Mouse (Mus musculus) heart, postnatal 0 days (tissue): ENCODE data around the gene Flot1. TPM values are rescaled to one million over a fixed set of nuclear protein-coding genes. Genes with fewer than 3 reads are reported as not detected.

ENCODE experiments used
- ATAC-seq: fragments of 200-750 bp; cut with Nextera tagmentation; 2 replicates; pipeline ENCODE4 v1.8.0; 2017; ENCODE audit warnings: low read depth, moderate number of reproducible peaks, moderate library complexity; ENCODE audit not compliant: insufficient read depth
- DNase-seq: peaks from one replicate; pipeline ENCODE4 v3.0.0-alpha.2; 2016; ENCODE audit warnings: low spot score
- H3K27ac ChIP-seq: fragments of 300-500 bp; sonication (generic); 2 replicates; pipeline ENCODE4 v1.5.1; 2014; ENCODE audit warnings: low read depth, mild to moderate bottlenecking
- H3K27me3 ChIP-seq: fragments of 300-500 bp; sonication (generic); 2 replicates; pipeline ENCODE4 v1.6.1; 2014; ENCODE audit warnings: low read length, mixed read lengths; ENCODE audit not compliant: control insufficient read depth, insufficient read depth
- H3K36me3 ChIP-seq: fragments of 300-500 bp; sonication (generic); replicated peaks from 2 replicates; pipeline ENCODE4 v1.6.1; 2014; ENCODE audit warnings: low read length, mixed read lengths; ENCODE audit not compliant: control insufficient read depth, insufficient read depth
- H3K4me1 ChIP-seq: fragments of 300-500 bp; sonication (generic); 2 replicates; pipeline ENCODE4 v1.6.1; 2014; ENCODE audit warnings: antibody characterized with exemption; ENCODE audit not compliant: control insufficient read depth, insufficient read depth
- H3K4me2 ChIP-seq: fragments of 300-500 bp; sonication (generic); 2 replicates; pipeline ENCODE4 v1.6.1; 2014; ENCODE audit warnings: low read depth, mild to moderate bottlenecking, low read length, moderate library complexity
- H3K4me3 ChIP-seq: fragments of 300-500 bp; sonication (generic); 2 replicates; pipeline ENCODE4 v1.5.1; 2014; ENCODE audit warnings: low read depth, low read length
- H3K9ac ChIP-seq: fragments of 300-500 bp; sonication (generic); replicated peaks from 2 replicates; pipeline ENCODE4 v1.6.1; 2014; ENCODE audit warnings: low read depth, low read length, mixed read lengths
- H3K9me3 ChIP-seq: fragments of 300-500 bp; sonication (generic); replicated peaks from 2 replicates; pipeline ENCODE4 v1.6.1; 2016; ENCODE audit warnings: low read length; ENCODE audit not compliant: control insufficient read depth
- CTCF ChIP-seq: IDR thresholded peaks from 2 replicates; pipeline ENCODE4 v1.5.1; 2016; ENCODE audit warnings: antibody characterized with exemption, control low read depth, low read depth
- EP300 ChIP-seq: IDR thresholded peaks from 2 replicates; pipeline ENCODE4 v1.6.1; 2016; ENCODE audit warnings: antibody characterized with exemption, low read depth
- WGBS: fragments of 180-500 bp; shearing (Covaris S2); extraction: QIAGEN DNeasy Blood & Tissue Kit; methylation state at CpG from one replicate; pipeline ENCODE4 v1.1.7; 2014; 5-methylcytosine and 5-hydroxymethylcytosine counted together
- polyA plus RNA-seq: library from polyadenylated mRNA; unstranded; fragments of >200 nt; fragmentation: Nextera tagmentation; extraction: Ambion mirVana; gene quantifications from 2 replicates; pipeline ENCODE4 v1.2.1, GENCODE M21; 2015
- total RNA-seq: library from RNA; depleted of rRNA; stranded (reverse); fragments of >200 nt; gene quantifications from 2 replicates; pipeline ENCODE4 v1.2.3, GENCODE M21; 2014; ENCODE audit warnings: low replicate concordance

Gene Flot1
- total and polyA plus RNA-seq, 2 experiments from 2014 or later: 132 to 163 TPM

DNA sequence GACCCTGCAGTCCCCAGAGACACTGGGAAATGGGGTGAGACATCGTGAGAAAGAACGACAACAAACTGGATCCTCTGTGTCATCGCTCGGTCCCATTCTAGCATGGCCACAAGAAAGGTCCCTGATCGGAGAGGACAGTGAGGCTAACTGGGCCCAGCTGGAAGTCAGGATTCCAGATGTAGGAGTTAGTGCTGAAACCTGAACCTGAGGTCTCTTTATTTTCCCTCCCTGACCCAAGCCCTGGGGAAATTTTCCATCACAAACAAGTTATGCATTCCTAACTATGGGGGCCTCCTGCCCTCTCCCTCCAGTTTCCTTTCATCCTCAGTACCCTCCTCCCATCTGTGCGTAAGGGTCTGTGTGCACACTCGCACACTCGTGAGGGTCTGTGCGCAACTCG, 5.8 kb upstream of the Flot1 start:
- no peaks in the 10 kb centered on the region for H3K9me3 ChIP-seq
- WGBS: 70% methylated on average over 10 of the region's 10 CpGs
- ATAC-seq (no peak), DNase-seq (no peak)
- no peak overlapping the region for H3K9ac ChIP-seq
- H3K4me3 ChIP-seq: no peak overlapping the region
- no peak overlapping the region for H3K27ac ChIP-seq
- no peaks in the 10 kb centered on the region for H3K27me3 ChIP-seq
- H3K36me3 ChIP-seq: no peaks in the 10 kb centered on the region
- H3K4me1 ChIP-seq: peaks cover 40% of the 10 kb centered on the region
- H3K4me2 ChIP-seq: no peak overlapping the region
- TF ChIP-seq CTCF (no peak), EP300 (no peak)

DNA sequence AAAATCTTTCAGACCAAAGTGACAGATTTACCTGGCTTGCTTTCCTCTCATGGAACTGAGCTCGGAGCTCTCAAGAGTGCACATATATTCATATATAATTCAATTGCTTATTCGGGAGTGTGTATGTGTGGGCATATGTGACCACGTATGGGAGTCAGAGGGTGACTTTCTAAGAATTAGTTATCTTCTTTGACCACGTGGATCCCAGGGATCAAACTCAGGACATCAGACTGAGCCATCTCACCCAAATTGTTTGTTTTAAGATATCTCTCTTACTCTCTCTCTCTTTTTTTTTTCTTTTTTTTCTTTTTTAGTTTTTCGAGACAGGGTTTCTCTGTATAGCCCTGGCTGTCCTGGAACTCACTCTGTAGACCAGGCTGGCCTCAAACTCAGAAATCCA, 2.9 kb upstream of the Flot1 start:
- ATAC-seq: no peak
- H3K4me3 ChIP-seq: no peak overlapping the region
- H3K27me3 ChIP-seq: no peaks in the 10 kb centered on the region
- no peak for TF ChIP-seq CTCF
- no peak for TF ChIP-seq EP300
- H3K9ac ChIP-seq: no peak overlapping the region
- no peak overlapping the region for H3K27ac ChIP-seq
- WGBS: 82% methylated on average over 5 of the region's 5 CpGs
- H3K9me3 ChIP-seq: no peaks in the 10 kb centered on the region
- DNase-seq: no peak
- H3K4me2 ChIP-seq: no peak overlapping the region
- H3K36me3 ChIP-seq: peaks cover 7% of the 10 kb centered on the region; the same call in 1 of the 2 replicates
- H3K4me1 ChIP-seq: peaks cover 20% of the 10 kb centered on the region

DNA sequence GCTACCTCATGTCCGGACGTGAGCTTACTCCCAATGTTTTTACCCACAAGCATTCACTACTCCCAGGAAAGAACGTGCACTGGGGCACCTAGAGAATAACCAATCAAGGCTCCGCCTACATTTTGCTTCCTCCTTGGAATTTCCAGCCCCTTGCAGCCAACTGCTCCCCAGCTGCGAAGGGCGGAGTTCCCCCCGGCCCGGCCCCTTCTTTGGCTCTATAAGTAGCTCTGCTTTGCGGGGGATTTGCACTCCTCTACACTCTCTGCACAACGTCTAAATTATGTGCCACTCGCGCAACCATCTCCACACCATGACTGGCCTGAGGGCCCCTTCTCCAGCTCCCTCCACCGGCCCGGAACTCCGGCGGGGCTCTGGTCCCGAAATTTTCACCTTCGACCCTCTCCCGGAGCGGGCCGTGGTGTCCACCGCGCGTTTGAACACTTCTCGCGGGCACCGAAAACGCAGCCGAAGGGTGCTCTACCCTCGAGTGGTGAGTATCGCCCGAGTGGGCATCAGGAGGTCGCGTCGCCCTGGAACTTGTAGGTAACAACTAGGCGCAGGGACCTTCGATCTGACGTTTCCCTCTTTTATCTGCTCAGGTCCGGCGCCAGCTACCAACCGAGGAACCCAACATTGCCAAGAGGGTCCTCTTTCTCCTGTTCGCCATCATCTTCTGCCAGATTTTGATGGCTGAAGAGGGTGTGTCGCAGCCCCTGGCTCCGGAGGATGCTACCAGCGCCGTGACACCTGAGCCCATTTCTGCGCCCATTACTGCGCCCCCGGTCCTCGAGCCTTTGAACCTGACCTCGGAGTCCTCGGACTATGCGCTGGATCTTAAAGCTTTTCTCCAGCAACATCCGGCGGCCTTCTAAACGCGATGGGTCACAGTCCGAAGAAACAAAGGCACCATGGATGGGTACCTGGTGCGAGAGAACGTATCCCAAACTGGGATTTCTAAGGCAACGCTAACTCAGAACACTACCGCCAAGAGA, 1.3 kb upstream of the Flot1 start, which contains the start of gene Ier3:
Gene Ier3 (plus strand): TSS at position 246 of the 992 bp plus-strand sequence.
- Histone ChIP-seq H3K9me3 (no peaks in the 10 kb centered on the region), H3K9ac (peak within 1 kb of the TSS; percentile 60), H3K36me3 (peaks cover 24% of the 10 kb centered on the region), H3K27ac (peak within 1 kb of the TSS; percentile 86), H3K4me3 (peak within 1 kb of the TSS; percentile 67), H3K4me1 (peaks cover 4% of the 10 kb centered on the region), H3K27me3 (no peaks in the 10 kb centered on the region), H3K4me2 (peak within 1 kb of the TSS; percentile 79)
- TF ChIP-seq CTCF (no peak), EP300 (no peak)
- WGBS: under 1% methylated on average over 62 of the region's 62 CpGs
- DNase-seq (peak; percentile 82), ATAC-seq (peak; percentile 65)

DNA sequence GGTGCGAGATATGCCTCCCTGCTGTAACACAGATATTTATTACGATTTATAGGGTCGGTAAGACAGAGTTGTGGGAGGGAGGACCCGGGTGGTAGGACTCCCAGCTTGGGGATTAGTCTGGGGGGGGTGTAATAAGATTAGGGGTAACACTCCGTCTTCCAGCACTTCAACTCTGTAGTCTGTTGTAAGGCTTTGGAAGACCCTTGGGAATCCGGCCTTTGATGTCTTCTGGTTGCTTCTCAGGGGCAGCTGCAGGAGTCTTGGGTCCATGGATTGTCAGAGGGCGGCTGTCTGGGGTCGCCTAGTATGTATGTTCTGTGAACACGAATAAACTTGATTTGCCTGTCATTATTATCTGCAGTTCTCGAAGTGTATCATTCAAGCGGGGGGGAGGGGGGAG, 466 bp upstream of the Flot1 start:
- Histone ChIP-seq H3K4me1 (0 out of 2 replicates have a peak, but pooled peaks cover 3% of the 10 kb centered on the region), H3K4me3 (peak overlapping the region; percentile 67), H3K4me2 (peak overlapping the region; percentile 79), H3K27me3 (no peaks in the 10 kb centered on the region), H3K36me3 (peaks cover 32% of the 10 kb centered on the region), H3K27ac (peak overlapping the region; percentile 86), H3K9me3 (no peaks in the 10 kb centered on the region), H3K9ac (peak overlapping the region; percentile 60)
- WGBS: under 1% methylated on average over 11 of the region's 11 CpGs
- TF ChIP-seq EP300 (0 out of 2 replicates have a peak, but pooled peaks have one; percentile 7), CTCF (no peak)
- no peak for ATAC-seq
- peak; percentile 23 for DNase-seq

DNA sequence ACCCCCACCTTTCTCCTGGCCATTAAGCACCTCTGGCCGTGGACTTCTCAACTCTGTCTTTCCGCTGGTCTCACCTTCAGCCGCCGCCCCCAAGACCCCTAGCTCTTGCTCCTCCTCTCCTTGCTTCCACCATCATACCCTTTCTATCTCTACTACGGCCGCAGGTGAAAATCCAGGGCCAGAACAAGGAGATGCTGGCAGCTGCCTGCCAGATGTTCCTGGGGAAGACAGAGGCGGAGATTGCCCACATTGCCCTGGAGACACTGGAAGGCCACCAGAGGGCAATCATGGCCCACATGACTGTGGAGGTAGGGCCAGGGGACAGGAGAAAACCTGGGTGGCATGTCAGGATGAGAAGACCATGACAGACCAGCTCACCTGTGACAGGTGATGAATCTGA, 1.4 kb downstream of the Flot1 start:
- Histone ChIP-seq H3K36me3 (peaks cover 42% of the 10 kb centered on the region), H3K4me1 (0 out of 2 replicates have a peak, but pooled peaks cover 3% of the 10 kb centered on the region), H3K9ac (no peak overlapping the region), H3K4me3 (peak overlapping the region; percentile 67; the same call in 1 of the 2 replicates), H3K9me3 (no peaks in the 10 kb centered on the region), H3K4me2 (peak overlapping the region; percentile 79), H3K27ac (no peak overlapping the region; the same call in 1 of the 2 replicates), H3K27me3 (no peaks in the 10 kb centered on the region)
- no peak for DNase-seq
- TF ChIP-seq CTCF (peak; percentile 45), EP300 (no peak)
- ATAC-seq: no peak
- WGBS: 66% methylated on average over 7 of the region's 7 CpGs
